Comparison of ENCODE assay signal across 8 mouse cellular contexts in genomic region chr17:46857903-46858748, GRCm38 (mm10). TPM values are rescaled to one million over a fixed set of nuclear protein-coding genes. Genes with fewer than 3 reads are reported as not detected.
A peak's percentile ranks its signal among the peaks of the same experiment; 100 is the strongest.
DNase-seq lines count a peak whose midpoint lies in the region; ATAC-seq and TF ChIP-seq lines count a peak whose summit lies in the region.

Gene Bicral (minus strand): TSS chr17:46858482.

- peaks cover 13% of the 10 kb centered on the region for H3K4me1 ChIP-seq in hindbrain, postnatal 0 days (ENCODE audit: insufficient read depth, low read length)

- peak; percentile 78 for DNase-seq in adipocyte (ENCODE audit: low spot score)
- DNase-seq in cerebellum, postnatal 14 days: peak; percentile 77 to 85
- DNase-seq in gastrocnemius, adult 8-10 months (ENCODE audit: low spot score in 2 of 2): peak; percentile 56 to 65
- DNase-seq in hindbrain, postnatal 0 days (ENCODE audit: low spot score): peak; percentile 80
- DNase-seq in left cerebral cortex, postnatal 25 days (ENCODE audit: low spot score in 2 of 2): peak; percentile 61 to 69
- DNase-seq in right cerebral cortex, postnatal 14 days: peak; percentile 63
- peak; percentile 70 to 71 for DNase-seq in urinary bladder, postnatal 4 days (ENCODE audit: low spot score in 2 of 2)

- no peak for TF ChIP-seq CTCF in hindbrain, postnatal 0 days (IDR thresholded peaks at IDR 0.05; ENCODE audit: low read depth)

- WGBS in hindbrain, postnatal 0 days: under 1% methylated on average over 49 of the region's 65 CpGs

- peak; percentile 72 for ATAC-seq in hindbrain, postnatal 0 days
- peak; percentile 40; the same call in 1 of the 2 replicates for ATAC-seq in megakaryocyte-erythroid progenitor cell, adult 5-6 weeks (replicated peaks; ENCODE audit: low FRiP score, low TSS enrichment, poor library complexity, severe bottlenecking)

- no peaks in the 10 kb centered on the region for H3K9me3 ChIP-seq in hindbrain, postnatal 0 days (ENCODE audit: low read length)

- H3K4me3 ChIP-seq in hindbrain, postnatal 0 days (ENCODE audit: low read length): peak within 1 kb of the TSS; percentile 86

- H3K27ac ChIP-seq in hindbrain, postnatal 0 days: peak within 1 kb of the TSS; percentile 100

- H3K36me3 ChIP-seq in hindbrain, postnatal 0 days (ENCODE audit: insufficient read depth, low read length): no peaks in the 10 kb centered on the region

- intact Hi-C loops in left cerebral cortex, postnatal 25 days (cut with DNase I): loop anchor here (1.0 to 2.0 kb wide), 2 partner anchors 32 to 75 kb away; partner anchors contain the start of genes Rpl7l1 and Tbcc

- no peaks in the 10 kb centered on the region for H3K27me3 ChIP-seq in hindbrain, postnatal 0 days (ENCODE audit: insufficient read depth, low read length)

- peak within 1 kb of the TSS; percentile 100 for H3K9ac ChIP-seq in hindbrain, postnatal 0 days (replicated peaks; ENCODE audit: low read length)

- peak within 1 kb of the TSS; percentile 57 for H3K4me2 ChIP-seq in hindbrain, postnatal 0 days (ENCODE audit: low read depth, low read length)

RNA-seq across cellular contexts. Expression of gene Bicral, which starts in this region (rescaled TPM):
- 10 to 100 TPM; 11.2 to 15.0 (median 12.5) TPM for total RNA-seq in gastrocnemius, adult 8-10 months (2022)
- total RNA-seq in hindbrain, postnatal 0 days (2014; rRNA removed): 22.9 and 23.1 TPM in 2 replicates
- 5.1 and 5.2 TPM in 2 replicates for polyA plus RNA-seq in hindbrain, postnatal 0 days (2015; fragmentation: Nextera tagmentation; extraction: Ambion mirVana)
- total RNA-seq in left cerebral cortex, postnatal 25 days (2021): 10 to 100 TPM; 41.6 to 49.7 TPM
- 24.6 and 28.7 TPM in 2 replicates for total RNA-seq in megakaryocyte-erythroid progenitor cell, adult 5-6 weeks (2014; fragmentation: Nextera tagmentation)
- total RNA-seq in megakaryocyte-erythroid progenitor cell, adult 5-6 weeks (2017): 10.4 and 16.5 TPM in 2 replicates

Comparison
In these comparisons a context has a peak if more than half of its experiments do, and no peak if none do; other contexts are left out.
1. Peak in every context shown above with its lines: DNase-seq, ATAC-seq, H3K4me3 ChIP-seq and H3K27ac ChIP-seq.